Mouse (Mus musculus) brain, embryonic 14.5 days (tissue): ENCODE measurements at regions not wholly inside any gene's neighbourhood (a gene's known extent, or its start where the extent isn't known, plus 50 kb on each side); places are given as distances from the start of the nearest gene placed in this dataset.
A peak's percentile ranks its signal among the peaks of the same experiment; 100 is the strongest.

ENCODE experiments used
- DNase-seq: peaks from one replicate; pipeline ENCODE4 v3.0.0-alpha.2; 2011; ENCODE audit warnings: low read depth
- CTCF ChIP-seq: fragments of 200-500 bp; IDR thresholded peaks from 2 replicates; pipeline ENCODE4 v1.5.1; 2012; ENCODE audit warnings: inconsistent platforms, mild to moderate bottlenecking, moderate library complexity, borderline replicate concordance; ENCODE audit not compliant: insufficient read depth, insufficient read length; ENCODE audit errors: extremely low read depth
- POLR2A ChIP-seq: fragments of 200-500 bp; IDR thresholded peaks from 2 replicates; pipeline ENCODE4 v1.6.1; 2012; ENCODE audit warnings: mild to moderate bottlenecking, inconsistent platforms, borderline replicate concordance; ENCODE audit not compliant: poor library complexity, insufficient read depth, insufficient read length, severe bottlenecking; ENCODE audit errors: extremely low read depth

- no peak for DNase-seq
- TF ChIP-seq CTCF: no peak
- no peak for TF ChIP-seq POLR2A
Measured at GRCm38 (mm10) chr12:119027701-119028100, 61.5 kb upstream of the Abcb5 start.

GRCm38 (mm10) chr12:119026311-119026710 is 60.1 kb upstream of the Abcb5 start:
- peak; percentile 71 for DNase-seq
- TF ChIP-seq POLR2A: no peak
- TF ChIP-seq CTCF: peak; percentile 65; the same call in 1 of the 2 replicates

GRCm38 (mm10) chr12:119024063-119024462 is 57.8 kb upstream of the Abcb5 start:
- TF ChIP-seq POLR2A (no peak), CTCF (no peak)
- DNase-seq: no peak
